Mouse (Mus musculus): ENCODE data around the gene Pcdh19.

DNA sequence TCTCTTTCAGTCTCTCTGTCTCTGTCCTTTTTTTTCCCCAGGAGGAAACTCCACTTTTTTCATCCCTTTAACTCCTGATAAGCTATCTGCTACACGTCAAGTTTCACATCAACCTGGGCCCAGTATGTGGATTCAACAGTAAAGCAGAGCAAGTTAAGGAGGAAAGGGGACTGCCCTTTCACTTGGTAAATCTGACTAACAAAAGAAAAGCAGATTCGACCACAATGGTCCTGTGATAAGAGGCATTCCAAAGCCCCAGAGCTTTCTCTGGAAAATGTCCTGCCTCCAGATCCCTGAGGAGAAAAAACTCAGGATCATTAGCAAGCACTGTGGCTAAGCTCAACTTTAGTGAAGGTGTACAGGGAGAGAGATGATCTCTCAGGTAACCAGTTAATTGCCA, 13.7 kb downstream of the Pcdh19 start:
- TF ChIP-seq POLR2A (IDR thresholded peaks at IDR 0.05; ENCODE audit: borderline replicate concordance, control insufficient read depth, low read depth, low read length) (no peak), CTCF (IDR thresholded peaks at IDR 0.05; ENCODE audit: control insufficient read depth, insufficient read depth, low read length) (no peak)

Measured in bone marrow, adult 2 months (tissue).